Mouse (Mus musculus): ENCODE results near the gene Chsy1. TPM values are rescaled to one million over a fixed set of nuclear protein-coding genes. Genes with fewer than 3 reads are reported as not detected.

Chsy1 gene
- polyA plus RNA-seq, 1 experiment from 2014 or later = 18.9 TPM

DNA sequence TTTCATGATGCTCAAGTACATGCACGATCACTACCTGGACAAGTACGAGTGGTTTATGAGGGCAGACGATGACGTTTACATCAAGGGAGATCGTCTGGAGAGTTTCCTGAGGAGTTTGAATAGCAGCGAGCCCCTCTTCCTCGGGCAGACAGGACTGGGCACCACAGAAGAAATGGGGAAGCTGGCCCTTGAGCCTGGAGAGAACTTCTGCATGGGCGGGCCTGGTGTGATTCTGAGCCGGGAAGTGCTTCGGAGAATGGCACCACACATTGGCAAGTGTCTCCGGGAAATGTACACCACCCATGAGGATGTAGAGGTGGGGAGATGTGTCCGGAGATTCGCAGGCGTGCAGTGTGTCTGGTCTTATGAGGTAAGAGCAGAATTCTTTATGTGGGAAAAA is 16.1 kb downstream of the Chsy1 start:
- DNase-seq (ENCODE audit: low spot score) = no peak
- no peaks in the 10 kb centered on the region for H3K9me3 ChIP-seq (ENCODE audit: control insufficient read depth, low read length)
- peaks cover 20% of the 10 kb centered on the region for H3K4me1 ChIP-seq (replicated peaks; ENCODE audit: control insufficient read depth, insufficient read depth, low read length)
- no peaks in the 10 kb centered on the region for H3K27me3 ChIP-seq (replicated peaks; ENCODE audit: control insufficient read depth, insufficient read depth, low read length)
- H3K36me3 ChIP-seq (ENCODE audit: control insufficient read depth, insufficient read depth, low read length) = peaks cover 32% of the 10 kb centered on the region
- no peak overlapping the region for H3K9ac ChIP-seq (ENCODE audit: low read length)
- H3K4me3 ChIP-seq (ENCODE audit: low read depth, low read length) = no peak overlapping the region
- 79% methylated on average over 14 of the region's 14 CpGs for WGBS
- H3K4me2 ChIP-seq (ENCODE audit: low read length) = no peak overlapping the region
- no peak overlapping the region for H3K27ac ChIP-seq (ENCODE audit: low read depth)
- ATAC-seq (replicated peaks; ENCODE audit: low FRiP score, low TSS enrichment, low read depth) = no peak

DNA sequence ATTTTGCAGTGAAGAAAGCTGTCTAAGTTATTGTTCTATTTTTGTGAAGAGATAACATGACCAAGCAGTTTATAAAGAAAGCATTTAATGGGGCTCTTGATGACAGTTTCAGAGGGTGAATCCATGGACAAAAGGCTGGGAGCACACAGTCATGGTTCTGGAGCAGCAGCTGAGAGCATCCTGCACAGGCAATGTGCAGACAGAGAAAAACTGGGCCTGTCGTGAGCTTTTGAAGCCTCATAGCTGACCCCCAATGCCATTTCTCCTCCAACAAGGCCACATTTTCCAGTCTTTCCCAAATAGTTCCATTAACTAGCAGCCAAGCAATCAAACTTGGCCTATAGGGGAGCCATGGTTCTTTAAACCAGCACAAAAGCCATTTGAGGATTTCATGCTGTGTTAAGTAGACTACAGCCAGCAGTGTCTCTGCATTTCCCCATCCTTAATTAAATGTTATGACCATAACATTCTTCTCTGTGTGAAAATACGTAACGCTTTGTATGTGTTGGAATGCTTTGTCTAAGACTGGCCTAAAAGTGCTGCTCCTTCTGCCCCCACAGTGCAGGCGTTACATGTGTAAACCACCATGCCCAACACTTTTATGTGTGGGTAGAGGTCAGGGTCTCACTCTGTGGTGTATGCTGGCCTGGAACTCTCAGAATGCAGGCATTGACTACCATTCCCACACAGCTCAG is 18.8 kb downstream of the Chsy1 start:
- 82% methylated on average over 4 of the region's 4 CpGs for WGBS
- Histone ChIP-seq H3K9ac (ENCODE audit: low read length) (no peak overlapping the region), H3K4me2 (ENCODE audit: low read length) (no peak overlapping the region), H3K4me3 (ENCODE audit: low read depth, low read length) (no peak overlapping the region), H3K36me3 (ENCODE audit: control insufficient read depth, insufficient read depth, low read length) (peaks cover 40% of the 10 kb centered on the region), H3K4me1 (replicated peaks; ENCODE audit: control insufficient read depth, insufficient read depth, low read length) (peaks cover 14% of the 10 kb centered on the region), H3K27me3 (replicated peaks; ENCODE audit: control insufficient read depth, insufficient read depth, low read length) (no peaks in the 10 kb centered on the region), H3K27ac (ENCODE audit: low read depth) (no peak overlapping the region), H3K9me3 (ENCODE audit: control insufficient read depth, low read length) (no peaks in the 10 kb centered on the region)
- ATAC-seq (replicated peaks; ENCODE audit: low FRiP score, low TSS enrichment, low read depth) (no peak), DNase-seq (ENCODE audit: low spot score) (no peak)

DNA sequence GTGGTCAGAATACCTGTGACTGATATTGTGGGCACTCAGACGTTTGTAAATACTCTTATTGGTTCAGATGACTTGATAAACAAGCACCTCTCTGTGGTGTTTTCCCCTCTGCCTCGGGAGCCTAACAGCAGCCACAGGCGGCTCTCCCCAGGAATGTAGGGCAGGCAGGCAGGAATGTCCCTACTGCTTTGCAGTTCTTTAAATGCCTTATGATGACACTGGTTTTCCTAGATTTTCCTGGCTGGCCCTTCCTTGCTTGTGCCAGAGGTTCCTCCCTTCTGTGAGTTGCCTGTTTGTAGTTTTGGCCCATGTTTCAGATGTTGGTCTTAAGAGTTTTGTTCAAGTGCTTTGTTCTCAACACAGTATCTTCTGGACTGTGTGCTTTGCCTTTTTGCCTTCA is 19.5 kb downstream of the Chsy1 start:
- H3K9ac ChIP-seq (ENCODE audit: low read length) = no peak overlapping the region
- whole genome bisulfite sequencing = 52% methylated on average over 3 of the region's 3 CpGs
- DNase-seq (ENCODE audit: low spot score) = no peak
- H3K4me1 ChIP-seq (replicated peaks; ENCODE audit: control insufficient read depth, insufficient read depth, low read length) = peaks cover 14% of the 10 kb centered on the region
- no peak overlapping the region for H3K27ac ChIP-seq (ENCODE audit: low read depth)
- H3K27me3 ChIP-seq (replicated peaks; ENCODE audit: control insufficient read depth, insufficient read depth, low read length) = no peaks in the 10 kb centered on the region
- H3K4me2 ChIP-seq (ENCODE audit: low read length) = no peak overlapping the region
- no peak overlapping the region for H3K4me3 ChIP-seq (ENCODE audit: low read depth, low read length)
- no peak for ATAC-seq (replicated peaks; ENCODE audit: low FRiP score, low TSS enrichment, low read depth)
- H3K9me3 ChIP-seq (ENCODE audit: control insufficient read depth, low read length) = no peaks in the 10 kb centered on the region
- peaks cover 40% of the 10 kb centered on the region for H3K36me3 ChIP-seq (ENCODE audit: control insufficient read depth, insufficient read depth, low read length)

DNA sequence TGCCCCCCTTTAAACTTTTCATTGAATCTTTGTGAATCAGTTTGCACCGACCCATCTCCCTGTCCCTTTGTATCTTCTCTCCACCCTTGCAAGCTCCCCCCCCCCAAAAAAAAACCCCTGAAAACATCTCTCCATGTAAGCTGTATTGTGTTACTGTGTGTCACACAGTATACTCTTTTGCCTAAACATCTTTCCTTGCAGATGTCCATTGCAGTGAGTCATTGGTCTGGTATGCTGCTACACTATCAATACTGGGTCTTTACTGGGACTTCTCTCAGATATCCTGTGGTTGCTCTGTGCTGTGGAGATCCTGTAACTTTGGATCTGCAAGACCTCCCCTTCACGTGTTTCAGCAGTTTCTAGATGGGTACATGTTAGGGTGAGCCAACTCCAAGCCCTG is 21.0 kb downstream of the Chsy1 start:
- H3K9ac ChIP-seq (ENCODE audit: low read length) = no peak overlapping the region
- H3K4me2 ChIP-seq (ENCODE audit: low read length) = no peak overlapping the region
- no peaks in the 10 kb centered on the region for H3K9me3 ChIP-seq (ENCODE audit: control insufficient read depth, low read length)
- ATAC-seq (replicated peaks; ENCODE audit: low FRiP score, low TSS enrichment, low read depth) (no peak), DNase-seq (ENCODE audit: low spot score) (no peak)
- WGBS = 74% methylated on average over 2 of the region's 2 CpGs
- H3K27ac ChIP-seq (ENCODE audit: low read depth) = no peak overlapping the region
- H3K27me3 ChIP-seq (replicated peaks; ENCODE audit: control insufficient read depth, insufficient read depth, low read length) = no peaks in the 10 kb centered on the region
- H3K4me1 ChIP-seq (replicated peaks; ENCODE audit: control insufficient read depth, insufficient read depth, low read length) = peaks cover 14% of the 10 kb centered on the region; the same call in 1 of the 2 replicates
- H3K4me3 ChIP-seq (ENCODE audit: low read depth, low read length) = no peak overlapping the region
- H3K36me3 ChIP-seq (ENCODE audit: control insufficient read depth, insufficient read depth, low read length) = peaks cover 37% of the 10 kb centered on the region

DNA sequence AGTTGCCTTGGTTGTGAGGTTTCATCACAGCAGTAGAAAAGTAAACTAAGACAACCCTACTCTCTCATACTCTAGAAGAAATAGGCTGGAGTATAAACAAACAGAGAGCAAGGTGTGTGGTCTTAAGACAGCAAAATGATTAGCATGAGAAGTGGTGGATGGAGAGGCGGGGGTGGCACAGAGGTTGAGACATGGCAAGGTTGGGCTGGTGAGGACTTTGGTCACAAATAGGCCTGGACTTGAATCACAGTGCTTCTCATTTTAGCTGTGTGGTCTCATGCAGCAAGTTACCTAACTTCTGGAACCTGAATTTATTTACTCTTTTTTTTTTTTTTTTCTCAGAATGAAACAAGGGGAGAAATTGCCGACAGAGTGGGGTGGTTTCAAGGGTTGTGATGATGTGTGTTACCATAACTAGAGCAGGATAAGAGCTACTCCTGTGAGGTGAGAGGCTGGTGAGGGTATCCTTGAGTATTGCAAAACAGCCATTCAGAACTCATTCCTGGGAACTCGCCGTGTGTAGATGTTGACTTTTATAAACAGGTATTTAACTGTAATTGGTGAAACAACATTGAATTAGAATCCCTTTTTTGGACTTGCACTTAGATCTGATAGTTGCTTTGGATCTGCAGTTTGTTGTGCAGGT is 22.6 kb downstream of the Chsy1 start:
- Histone ChIP-seq H3K27me3 (replicated peaks; ENCODE audit: control insufficient read depth, insufficient read depth, low read length) (no peaks in the 10 kb centered on the region), H3K4me2 (ENCODE audit: low read length) (no peak overlapping the region), H3K9me3 (ENCODE audit: control insufficient read depth, low read length) (no peaks in the 10 kb centered on the region), H3K27ac (ENCODE audit: low read depth) (no peak overlapping the region), H3K36me3 (ENCODE audit: control insufficient read depth, insufficient read depth, low read length) (peaks cover 21% of the 10 kb centered on the region), H3K4me1 (replicated peaks; ENCODE audit: control insufficient read depth, insufficient read depth, low read length) (peaks cover 18% of the 10 kb centered on the region; the same call in 1 of the 2 replicates), H3K4me3 (ENCODE audit: low read depth, low read length) (no peak overlapping the region), H3K9ac (ENCODE audit: low read length) (no peak overlapping the region)
- DNase-seq (ENCODE audit: low spot score) (no peak), ATAC-seq (replicated peaks; ENCODE audit: low FRiP score, low TSS enrichment, low read depth) (no peak)
- WGBS = 87% methylated on average over 4 of the region's 4 CpGs

- 95% methylated on average over 3 of the region's 3 CpGs for WGBS
- H3K9ac ChIP-seq (ENCODE audit: low read length) = no peak overlapping the region
These were observed 24.8 kb downstream of the Chsy1 start for GRCm38 (mm10) chr7:66134154-66134553.

GRCm38 (mm10) chr7:66135644-66136043 is 26.3 kb downstream of the Chsy1 start:
- Histone ChIP-seq H3K36me3 (ENCODE audit: control insufficient read depth, insufficient read depth, low read length) (peaks cover 13% of the 10 kb centered on the region; the same call in 1 of the 2 replicates), H3K4me3 (ENCODE audit: low read depth, low read length) (no peak overlapping the region), H3K9ac (ENCODE audit: low read length) (no peak overlapping the region), H3K9me3 (ENCODE audit: control insufficient read depth, low read length) (no peaks in the 10 kb centered on the region), H3K27ac (ENCODE audit: low read depth) (peak overlapping the region; percentile 58), H3K4me2 (ENCODE audit: low read length) (no peak overlapping the region), H3K4me1 (replicated peaks; ENCODE audit: control insufficient read depth, insufficient read depth, low read length) (peaks cover 19% of the 10 kb centered on the region), H3K27me3 (replicated peaks; ENCODE audit: control insufficient read depth, insufficient read depth, low read length) (no peaks in the 10 kb centered on the region)
- DNase-seq (ENCODE audit: low spot score) (no peak), ATAC-seq (replicated peaks; ENCODE audit: low FRiP score, low TSS enrichment, low read depth) (no peak; the same call in 1 of the 2 replicates)
- 94% methylated on average over 3 of the region's 3 CpGs for WGBS

More at GRCm38 (mm10) chr7:66134154-66134553, 24.8 kb downstream of the Chsy1 start:
- peaks cover 17% of the 10 kb centered on the region; the same call in 1 of the 2 replicates for H3K4me1 ChIP-seq (replicated peaks; ENCODE audit: control insufficient read depth, insufficient read depth, low read length)
- no peak overlapping the region for H3K4me3 ChIP-seq (ENCODE audit: low read depth, low read length)
- peaks cover 11% of the 10 kb centered on the region; the same call in 1 of the 2 replicates for H3K36me3 ChIP-seq (ENCODE audit: control insufficient read depth, insufficient read depth, low read length)
- H3K4me2 ChIP-seq (ENCODE audit: low read length) = no peak overlapping the region
- H3K9me3 ChIP-seq (ENCODE audit: control insufficient read depth, low read length) = no peaks in the 10 kb centered on the region
- DNase-seq (ENCODE audit: low spot score) (no peak), ATAC-seq (replicated peaks; ENCODE audit: low FRiP score, low TSS enrichment, low read depth) (no peak)
- H3K27ac ChIP-seq (ENCODE audit: low read depth) = no peak overlapping the region
- no peaks in the 10 kb centered on the region for H3K27me3 ChIP-seq (replicated peaks; ENCODE audit: control insufficient read depth, insufficient read depth, low read length)

DNA sequence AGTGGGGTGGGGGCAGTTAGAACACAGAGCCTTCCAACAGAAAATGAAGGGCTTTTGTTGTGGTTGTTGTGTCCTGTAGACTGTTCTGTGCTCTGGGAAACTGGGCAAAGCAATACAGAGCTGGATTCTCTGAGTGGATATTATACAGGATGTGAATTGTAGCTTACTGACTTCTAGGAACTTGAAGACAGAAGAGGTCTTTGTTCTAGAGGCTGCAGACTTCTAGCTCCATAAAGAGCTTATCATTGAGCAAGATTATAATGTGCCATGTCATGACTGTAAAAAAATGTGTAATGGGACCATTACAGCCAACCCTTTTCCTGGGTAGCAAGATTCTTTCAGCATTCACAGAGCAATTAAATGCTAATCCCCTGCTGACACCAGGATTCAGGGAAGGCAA is 26.9 kb downstream of the Chsy1 start:
- ATAC-seq (replicated peaks; ENCODE audit: low FRiP score, low TSS enrichment, low read depth) (peak; percentile 86), DNase-seq (ENCODE audit: low spot score) (no peak)
- Histone ChIP-seq H3K9me3 (ENCODE audit: control insufficient read depth, low read length) (no peaks in the 10 kb centered on the region), H3K27ac (ENCODE audit: low read depth) (peak overlapping the region; percentile 58), H3K4me2 (ENCODE audit: low read length) (no peak overlapping the region), H3K36me3 (ENCODE audit: control insufficient read depth, insufficient read depth, low read length) (peaks cover 10% of the 10 kb centered on the region; the same call in 1 of the 2 replicates), H3K27me3 (replicated peaks; ENCODE audit: control insufficient read depth, insufficient read depth, low read length) (no peaks in the 10 kb centered on the region), H3K4me1 (replicated peaks; ENCODE audit: control insufficient read depth, insufficient read depth, low read length) (peaks cover 20% of the 10 kb centered on the region), H3K4me3 (ENCODE audit: low read depth, low read length) (no peak overlapping the region), H3K9ac (ENCODE audit: low read length) (no peak overlapping the region)

All from intestine, embryonic 14.5 days (tissue).